Mouse (Mus musculus) forebrain, embryonic 14.5 days (tissue): ENCODE results near the gene Rps8. TPM values are rescaled to one million over a fixed set of nuclear protein-coding genes. Genes with fewer than 3 reads are reported as not detected.
A peak's percentile ranks its signal among the peaks of the same experiment; 100 is the strongest.

Experiments
- ATAC-seq: fragments of 200-750 bp; cut with Nextera tagmentation; 2 replicates; pipeline ENCODE4 v1.8.0; 2017; ENCODE audit warnings: mild to moderate bottlenecking, moderate library complexity
- DNase-seq: peaks from one replicate; pipeline ENCODE4 v3.0.0-alpha.2; 2015; ENCODE audit warnings: low spot score
- H3K27ac ChIP-seq: fragments of 300-500 bp; sonication (generic); 2 replicates; pipeline ENCODE4 v1.5.1; 2014; ENCODE audit warnings: low read depth, mild to moderate bottlenecking, control low read depth, low read length, moderate library complexity
- H3K27me3 ChIP-seq: fragments of 300-500 bp; sonication (generic); replicated peaks from 2 replicates; pipeline ENCODE4 v1.6.1; 2014; ENCODE audit warnings: low read length, control low read depth, mixed read lengths; ENCODE audit not compliant: control insufficient read depth, insufficient read depth
- H3K36me3 ChIP-seq: fragments of 300-500 bp; sonication (generic); 2 replicates; pipeline ENCODE4 v1.6.1; 2014; ENCODE audit warnings: low read length, control low read depth; ENCODE audit not compliant: control insufficient read depth, insufficient read depth
- H3K4me1 ChIP-seq: fragments of 300-500 bp; sonication (generic); 2 replicates; pipeline ENCODE4 v1.6.1; 2014; ENCODE audit warnings: antibody characterized with exemption, low read length, control low read depth; ENCODE audit not compliant: control insufficient read depth, insufficient read depth
- H3K4me2 ChIP-seq: fragments of 300-500 bp; sonication (generic); 2 replicates; pipeline ENCODE4 v1.6.1; 2014; ENCODE audit warnings: mild to moderate bottlenecking, control low read depth, low read length
- H3K4me3 ChIP-seq: fragments of 300-500 bp; sonication (generic); 2 replicates; pipeline ENCODE4 v1.5.1; 2014; ENCODE audit warnings: low read depth, low read length, control low read depth
- H3K9ac ChIP-seq: fragments of 300-500 bp; sonication (generic); 2 replicates; pipeline ENCODE4 v1.6.1; 2014; ENCODE audit warnings: mild to moderate bottlenecking, low read length, control low read depth, moderate library complexity
- H3K9me3 ChIP-seq: fragments of 300-500 bp; sonication (generic); replicated peaks from 2 replicates; pipeline ENCODE4 v1.6.1; 2016; ENCODE audit warnings: low read length, control low read depth, mixed read lengths; ENCODE audit not compliant: control insufficient read depth
- WGBS: fragments of 180-500 bp; shearing (Covaris S2); extraction: QIAGEN DNeasy Blood & Tissue Kit; methylation state at CpG from one replicate; pipeline ENCODE4 v1.1.7; 2014; 5-methylcytosine and 5-hydroxymethylcytosine counted together
- polyA plus RNA-seq: library from polyadenylated mRNA; unstranded; fragments of >200 nt; fragmentation: Nextera tagmentation; extraction: Ambion mirVana; gene quantifications from 2 replicates; pipeline ENCODE4 v1.2.1, GENCODE M21; 2014

Gene Rps8
- polyA plus RNA-seq, 1 experiment from 2014 or later = 797 TPM

DNA sequence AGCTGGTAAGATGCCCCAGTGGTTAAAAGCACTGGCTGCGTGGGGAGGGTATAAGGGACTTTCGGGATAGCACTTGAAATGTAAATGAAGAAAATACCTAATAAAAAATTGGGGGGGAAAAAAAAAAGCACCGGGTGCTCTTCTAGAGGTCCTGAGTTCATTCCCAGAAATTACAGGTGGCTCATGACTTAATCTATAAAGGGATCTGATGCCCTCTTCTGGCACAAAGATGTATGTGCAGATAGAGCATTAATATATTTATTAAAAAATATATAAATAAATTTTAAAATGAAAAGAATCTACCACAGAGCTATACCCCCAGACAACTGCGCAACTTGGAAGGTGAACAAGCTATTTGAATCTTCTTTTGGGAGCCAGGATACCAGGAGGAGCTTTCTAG lies 15.4 kb downstream of the Rps8 start:
- DNase-seq = peak; percentile 59

DNA sequence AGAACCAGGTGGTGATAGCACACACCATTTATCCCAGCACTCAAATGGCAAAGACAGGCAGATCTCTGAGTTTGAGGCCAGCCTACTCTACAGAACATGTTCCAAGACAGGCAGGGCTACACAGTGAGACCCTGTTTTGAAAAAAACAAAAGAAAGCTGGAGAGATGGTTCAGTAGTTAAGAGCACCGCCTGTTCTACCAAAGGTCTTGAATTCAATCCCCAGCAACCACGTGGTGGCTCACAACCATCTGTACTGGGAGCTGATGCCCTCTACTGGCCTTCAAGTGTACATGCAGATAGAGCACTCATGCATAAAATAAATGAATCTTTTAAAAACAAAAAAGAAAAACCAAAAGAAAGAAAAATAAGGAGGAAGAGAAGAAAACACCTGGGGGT lies 16.8 kb downstream of the Rps8 start:
- H3K4me1 ChIP-seq = no peaks in the 10 kb centered on the region
- DNase-seq (peak; percentile 67), ATAC-seq (no peak)
- 0% methylated on average over 2 of the region's 2 CpGs for WGBS
- no peaks in the 10 kb centered on the region for H3K9me3 ChIP-seq
- H3K27me3 ChIP-seq = no peaks in the 10 kb centered on the region
- no peak overlapping the region for H3K9ac ChIP-seq
- H3K36me3 ChIP-seq = no peaks in the 10 kb centered on the region
- no peak overlapping the region for H3K27ac ChIP-seq
- H3K4me3 ChIP-seq = no peak overlapping the region
- H3K4me2 ChIP-seq = no peak overlapping the region

More for the DNA sequence above, 15.4 kb downstream of the Rps8 start:
- no peak overlapping the region for H3K9ac ChIP-seq
- WGBS = 26% methylated on average over 4 of the region's 4 CpGs
- no peak overlapping the region for H3K4me3 ChIP-seq
- no peak overlapping the region for H3K27ac ChIP-seq
- H3K4me2 ChIP-seq = no peak overlapping the region
- H3K27me3 ChIP-seq = no peaks in the 10 kb centered on the region
- H3K36me3 ChIP-seq = no peaks in the 10 kb centered on the region
- H3K9me3 ChIP-seq = no peaks in the 10 kb centered on the region
- ATAC-seq = no peak; the same call in 1 of the 2 replicates
- H3K4me1 ChIP-seq = no peaks in the 10 kb centered on the region

- Histone ChIP-seq H3K27ac (no peak overlapping the region), H3K27me3 (no peaks in the 10 kb centered on the region), H3K4me3 (no peak overlapping the region), H3K36me3 (no peaks in the 10 kb centered on the region), H3K4me2 (no peak overlapping the region), H3K4me1 (no peaks in the 10 kb centered on the region), H3K9me3 (no peaks in the 10 kb centered on the region), H3K9ac (no peak overlapping the region)
- no peak for DNase-seq
- ATAC-seq = no peak
- 73% methylated on average over 17 of the region's 17 CpGs for WGBS
Observed at GRCm38 (mm10) chr4:117138295-117139216, 17.5 kb downstream of the Rps8 start.

GRCm38 (mm10) chr4:117136034-117136433 lies 20.0 kb downstream of the Rps8 start:
- no peak overlapping the region for H3K27ac ChIP-seq
- H3K9ac ChIP-seq = no peak overlapping the region
- 0 out of 2 replicates have a peak, but pooled peaks cover 3% of the 10 kb centered on the region for H3K27me3 ChIP-seq
- ATAC-seq (no peak), DNase-seq (no peak)
- no peak overlapping the region for H3K4me3 ChIP-seq
- no peak overlapping the region for H3K4me2 ChIP-seq
- 36% methylated on average over 8 of the region's 8 CpGs for WGBS
- no peaks in the 10 kb centered on the region for H3K36me3 ChIP-seq
- H3K4me1 ChIP-seq = peaks cover 18% of the 10 kb centered on the region
- no peaks in the 10 kb centered on the region for H3K9me3 ChIP-seq

GRCm38 (mm10) chr4:117134601-117134995 lies 21.4 kb downstream of the Rps8 start:
- Histone ChIP-seq H3K36me3 (peaks cover 8% of the 10 kb centered on the region; the same call in 1 of the 2 replicates), H3K9me3 (no peaks in the 10 kb centered on the region), H3K9ac (0 out of 2 replicates have a peak overlapping the region, but pooled peaks have one; percentile 58), H3K4me3 (no peak overlapping the region; the same call in 1 of the 2 replicates), H3K4me1 (peaks cover 18% of the 10 kb centered on the region), H3K27ac (no peak overlapping the region), H3K27me3 (0 out of 2 replicates have a peak, but pooled peaks cover 3% of the 10 kb centered on the region), H3K4me2 (peak overlapping the region; percentile 89; the same call in 1 of the 2 replicates)
- DNase-seq (no peak), ATAC-seq (no peak)
- WGBS = 40% methylated on average over 2 of the region's 2 CpGs

- 2% methylated on average over 28 of the region's 48 CpGs for WGBS
- Histone ChIP-seq H3K9me3 (no peaks in the 10 kb centered on the region), H3K9ac (peak within 1 kb of the TSS; percentile 84), H3K27me3 (0 out of 2 replicates have a peak, but pooled peaks cover 3% of the 10 kb centered on the region), H3K4me2 (peak within 1 kb of the TSS; percentile 89), H3K4me3 (peak within 1 kb of the TSS; percentile 90), H3K4me1 (peaks cover 18% of the 10 kb centered on the region), H3K27ac (peak within 1 kb of the TSS; percentile 60; the same call in 1 of the 2 replicates), H3K36me3 (peaks cover 12% of the 10 kb centered on the region; the same call in 1 of the 2 replicates)
- ATAC-seq (peak; percentile 91), DNase-seq (peak; percentile 98)
Observed at GRCm38 (mm10) chr4:117133817-117134600, 22.0 kb downstream of the Rps8 start, which contains the start of gene Plk3. TSS of gene Plk3 (minus strand) at chr4:117133963.

DNA sequence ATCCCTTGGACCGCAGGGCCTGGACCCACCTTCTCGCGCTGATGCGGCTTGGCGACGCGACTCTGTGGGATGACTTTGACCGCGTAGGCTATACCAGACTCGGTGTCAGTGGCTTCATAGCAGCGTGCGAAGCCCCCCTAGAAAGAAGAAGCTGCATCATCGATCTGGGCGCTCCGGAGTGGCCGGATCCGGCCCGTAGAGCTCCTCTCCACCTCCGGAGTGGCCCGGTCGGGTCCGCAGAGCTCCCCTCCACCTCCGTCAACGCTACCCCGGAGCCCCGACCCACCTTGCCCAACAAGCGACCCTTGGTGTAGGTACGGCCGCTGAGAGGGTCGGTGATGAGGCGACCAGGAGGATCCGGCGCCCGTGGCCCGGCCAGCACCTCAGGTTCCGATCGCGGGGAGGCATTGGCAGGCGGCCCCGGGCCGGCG lies 22.7 kb downstream of the Rps8 start:
- H3K4me2 ChIP-seq = peak overlapping the region; percentile 89
- H3K27ac ChIP-seq = peak overlapping the region; percentile 60; the same call in 1 of the 2 replicates
- DNase-seq = peak; percentile 35
- H3K4me1 ChIP-seq = peaks cover 18% of the 10 kb centered on the region
- H3K27me3 ChIP-seq = 0 out of 2 replicates have a peak, but pooled peaks cover 3% of the 10 kb centered on the region
- under 1% methylated on average over 42 of the region's 42 CpGs for WGBS
- H3K9ac ChIP-seq = peak overlapping the region; percentile 84
- peaks cover 17% of the 10 kb centered on the region for H3K36me3 ChIP-seq
- peak; percentile 43 for ATAC-seq
- H3K9me3 ChIP-seq = no peaks in the 10 kb centered on the region
- H3K4me3 ChIP-seq = peak overlapping the region; percentile 90

GRCm38 (mm10) chr4:117132794-117133143 lies 23.3 kb downstream of the Rps8 start:
- Histone ChIP-seq H3K36me3 (peaks cover 24% of the 10 kb centered on the region), H3K4me2 (peak overlapping the region; percentile 89), H3K27ac (no peak overlapping the region), H3K9me3 (no peaks in the 10 kb centered on the region), H3K9ac (peak overlapping the region; percentile 84), H3K27me3 (0 out of 2 replicates have a peak, but pooled peaks cover 3% of the 10 kb centered on the region), H3K4me1 (peaks cover 18% of the 10 kb centered on the region), H3K4me3 (peak overlapping the region; percentile 90)
- ATAC-seq (no peak), DNase-seq (no peak)
- WGBS = 6% methylated on average over 11 of the region's 11 CpGs
